Mouse (Mus musculus): ENCODE data around the gene Pvr. TPM values are rescaled to one million over a fixed set of nuclear protein-coding genes. Genes with fewer than 3 reads are reported as not detected.

The Pvr gene
- polyA plus RNA-seq, 1 experiment: 74.9 TPM

DNA sequence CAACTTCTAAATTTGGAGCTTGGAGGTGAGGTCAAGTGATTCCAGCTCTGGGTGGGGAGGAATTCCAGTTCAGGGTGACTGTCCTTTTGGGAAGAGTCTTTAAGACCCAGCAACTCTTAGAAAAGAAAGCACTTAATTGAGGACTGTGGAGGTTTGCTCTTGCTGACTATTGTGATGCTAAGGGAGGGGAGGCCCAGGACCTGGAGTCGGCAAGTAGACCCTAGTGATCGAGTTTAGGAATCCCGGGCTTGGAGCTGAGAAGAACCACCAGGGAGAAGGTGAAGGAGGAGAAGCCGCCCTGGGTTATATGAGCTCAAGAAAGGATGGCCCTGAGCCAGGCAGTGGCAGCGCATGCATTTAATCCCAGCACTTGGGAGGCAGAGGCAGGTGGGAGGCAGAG, 7.5 kb upstream of the Pvr start:
- peaks cover 50% of the 10 kb centered on the region for H3K4me1 ChIP-seq (replicated peaks; ENCODE audit: control insufficient read depth, insufficient read depth, low read length)
- TF ChIP-seq POLR2A (IDR thresholded peaks at IDR 0.05; ENCODE audit: control insufficient read depth, extremely low read depth, insufficient read depth, low read length, poor library complexity) (no peak), CTCF (IDR thresholded peaks at IDR 0.05; ENCODE audit: borderline replicate concordance, control insufficient read depth, extremely low read depth, insufficient read depth, low read length, poor library complexity) (no peak)
- H3K36me3 ChIP-seq (ENCODE audit: control insufficient read depth, insufficient read depth, low read length): no peaks in the 10 kb centered on the region
- 93% methylated on average over 5 of the region's 5 CpGs for WGBS
- no peaks in the 10 kb centered on the region for H3K27me3 ChIP-seq (ENCODE audit: control insufficient read depth, insufficient read depth, low read length)
- H3K4me3 ChIP-seq (ENCODE audit: control insufficient read depth, insufficient read depth, low read length): no peak overlapping the region
- DNase-seq: no peak
- no peak overlapping the region for H3K27ac ChIP-seq (ENCODE audit: control insufficient read depth, insufficient read depth, low read length)

DNA sequence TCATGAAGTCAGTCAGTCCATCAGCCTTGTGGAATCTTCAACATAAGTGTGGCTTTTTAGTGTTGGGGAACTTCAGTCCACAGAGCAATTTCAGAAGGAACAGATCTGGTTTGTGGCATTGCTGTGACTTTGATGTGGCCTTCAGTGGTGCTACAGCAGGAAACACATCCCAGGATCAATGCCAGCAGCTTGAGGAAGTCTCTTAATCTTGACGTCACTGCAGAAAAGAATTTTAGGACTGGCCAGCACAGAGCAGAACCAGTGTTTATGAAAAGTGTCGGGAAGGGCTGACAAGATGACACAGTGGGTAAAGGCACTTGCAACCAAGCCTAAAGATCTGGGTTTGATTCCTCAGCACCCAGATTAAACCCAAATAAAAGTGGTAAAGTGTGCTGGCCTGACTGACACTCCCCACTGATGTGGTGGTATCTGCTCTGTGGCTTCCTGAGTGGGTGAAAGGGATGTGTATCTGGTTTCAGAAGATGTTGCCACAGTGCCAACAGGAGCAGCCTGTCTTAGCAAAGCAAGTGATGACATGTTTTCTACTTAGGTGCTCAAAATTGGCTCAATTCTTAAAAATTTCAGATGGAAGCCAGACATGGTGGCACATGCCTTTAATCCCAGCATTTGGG, 6.0 kb upstream of the Pvr start:
- Histone ChIP-seq H3K4me3 (ENCODE audit: control insufficient read depth, insufficient read depth, low read length) (no peak overlapping the region), H3K36me3 (ENCODE audit: control insufficient read depth, insufficient read depth, low read length) (no peaks in the 10 kb centered on the region), H3K27ac (ENCODE audit: control insufficient read depth, insufficient read depth, low read length) (peak overlapping the region; percentile 72), H3K4me1 (replicated peaks; ENCODE audit: control insufficient read depth, insufficient read depth, low read length) (peaks cover 48% of the 10 kb centered on the region), H3K27me3 (ENCODE audit: control insufficient read depth, insufficient read depth, low read length) (no peaks in the 10 kb centered on the region)
- DNase-seq: no peak
- WGBS: 2% methylated on average over 2 of the region's 2 CpGs
- no peak for TF ChIP-seq POLR2A (IDR thresholded peaks at IDR 0.05; ENCODE audit: control insufficient read depth, extremely low read depth, insufficient read depth, low read length, poor library complexity)
- TF ChIP-seq CTCF (IDR thresholded peaks at IDR 0.05; ENCODE audit: borderline replicate concordance, control insufficient read depth, extremely low read depth, insufficient read depth, low read length, poor library complexity): no peak

DNA sequence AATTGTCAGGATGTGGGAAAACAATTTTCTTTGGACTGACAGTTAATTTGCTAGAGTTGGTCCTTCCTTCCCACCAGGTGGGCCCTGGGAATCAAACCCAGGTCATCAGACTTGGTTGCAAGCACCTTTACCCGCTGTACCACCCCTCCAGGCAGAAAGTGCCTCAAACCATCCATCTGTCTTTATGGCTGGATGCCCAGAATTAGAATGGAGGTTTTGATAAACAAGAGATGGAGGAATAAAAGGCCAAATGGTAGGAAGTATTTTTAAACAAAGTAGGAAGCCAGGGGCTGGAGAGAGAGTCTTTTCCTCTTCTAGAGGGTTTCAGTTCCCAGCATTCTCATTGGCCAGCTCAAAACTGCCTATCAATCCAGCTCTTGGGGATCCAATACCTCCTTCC, 4.4 kb upstream of the Pvr start:
- DNase-seq: no peak
- H3K27me3 ChIP-seq (ENCODE audit: control insufficient read depth, insufficient read depth, low read length): no peaks in the 10 kb centered on the region
- no peaks in the 10 kb centered on the region for H3K36me3 ChIP-seq (ENCODE audit: control insufficient read depth, insufficient read depth, low read length)
- 88% methylated on average over 1 of the region's 1 CpGs for WGBS
- H3K4me3 ChIP-seq (ENCODE audit: control insufficient read depth, insufficient read depth, low read length): no peak overlapping the region
- H3K27ac ChIP-seq (ENCODE audit: control insufficient read depth, insufficient read depth, low read length): no peak overlapping the region
- H3K4me1 ChIP-seq (replicated peaks; ENCODE audit: control insufficient read depth, insufficient read depth, low read length): peaks cover 45% of the 10 kb centered on the region
- no peak for TF ChIP-seq POLR2A (IDR thresholded peaks at IDR 0.05; ENCODE audit: control insufficient read depth, extremely low read depth, insufficient read depth, low read length, poor library complexity)
- no peak for TF ChIP-seq CTCF (IDR thresholded peaks at IDR 0.05; ENCODE audit: borderline replicate concordance, control insufficient read depth, extremely low read depth, insufficient read depth, low read length, poor library complexity)

DNA sequence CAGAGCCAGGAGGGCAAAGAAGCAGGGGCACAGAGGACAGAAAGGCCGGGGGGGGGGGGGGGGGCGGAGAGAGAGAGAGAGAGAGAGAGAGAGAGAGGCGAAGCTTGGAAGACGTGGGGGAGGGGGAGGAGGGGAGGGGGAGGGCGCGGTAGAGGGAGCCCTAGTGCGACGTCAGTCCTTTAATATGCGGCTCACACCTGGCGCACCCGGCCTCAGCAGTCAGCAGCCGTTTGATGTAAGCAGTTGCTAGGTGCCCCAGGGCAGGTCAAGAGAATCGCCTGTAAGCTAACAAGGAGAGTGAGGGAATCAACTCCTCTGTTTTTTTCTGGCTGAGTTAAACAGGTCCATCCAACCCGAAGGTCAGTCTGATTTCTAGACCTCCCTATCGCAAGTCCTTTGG, 2.8 kb upstream of the Pvr start:
- peaks cover 47% of the 10 kb centered on the region for H3K4me1 ChIP-seq (replicated peaks; ENCODE audit: control insufficient read depth, insufficient read depth, low read length)
- no peaks in the 10 kb centered on the region for H3K27me3 ChIP-seq (ENCODE audit: control insufficient read depth, insufficient read depth, low read length)
- whole genome bisulfite sequencing: 14% methylated on average over 11 of the region's 15 CpGs
- DNase-seq: peak; percentile 54
- no peak overlapping the region for H3K4me3 ChIP-seq (ENCODE audit: control insufficient read depth, insufficient read depth, low read length)
- H3K36me3 ChIP-seq (ENCODE audit: control insufficient read depth, insufficient read depth, low read length): no peaks in the 10 kb centered on the region
- no peak for TF ChIP-seq CTCF (IDR thresholded peaks at IDR 0.05; ENCODE audit: borderline replicate concordance, control insufficient read depth, extremely low read depth, insufficient read depth, low read length, poor library complexity)
- TF ChIP-seq POLR2A (IDR thresholded peaks at IDR 0.05; ENCODE audit: control insufficient read depth, extremely low read depth, insufficient read depth, low read length, poor library complexity): no peak
- H3K27ac ChIP-seq (ENCODE audit: control insufficient read depth, insufficient read depth, low read length): peak overlapping the region; percentile 97

DNA sequence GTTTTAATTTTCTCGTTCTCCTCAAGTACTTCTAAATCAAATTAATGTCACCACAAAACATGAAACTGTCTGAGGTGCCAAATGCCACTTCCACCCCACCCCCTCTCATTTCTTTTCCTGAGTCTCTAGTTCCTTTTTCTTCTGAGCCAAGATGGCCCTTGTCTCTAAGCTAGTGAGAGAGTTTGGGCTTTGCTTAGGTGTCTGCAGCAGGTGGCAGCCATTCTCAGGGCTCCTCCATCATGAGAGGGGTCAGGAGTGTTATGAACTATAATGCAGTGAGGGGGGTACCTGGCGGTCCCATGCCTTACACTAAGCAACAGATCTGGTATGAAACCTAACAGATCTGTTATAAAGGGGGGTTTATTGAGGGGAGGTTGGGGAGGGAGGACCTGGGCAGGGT, 2.4 kb upstream of the Pvr start:
- H3K36me3 ChIP-seq (ENCODE audit: control insufficient read depth, insufficient read depth, low read length): peaks cover 3% of the 10 kb centered on the region
- peaks cover 50% of the 10 kb centered on the region for H3K4me1 ChIP-seq (replicated peaks; ENCODE audit: control insufficient read depth, insufficient read depth, low read length)
- no peak for TF ChIP-seq POLR2A (IDR thresholded peaks at IDR 0.05; ENCODE audit: control insufficient read depth, extremely low read depth, insufficient read depth, low read length, poor library complexity)
- TF ChIP-seq CTCF (IDR thresholded peaks at IDR 0.05; ENCODE audit: borderline replicate concordance, control insufficient read depth, extremely low read depth, insufficient read depth, low read length, poor library complexity): no peak
- H3K4me3 ChIP-seq (ENCODE audit: control insufficient read depth, insufficient read depth, low read length): no peak overlapping the region
- no peaks in the 10 kb centered on the region for H3K27me3 ChIP-seq (ENCODE audit: control insufficient read depth, insufficient read depth, low read length)
- DNase-seq: no peak
- 12% methylated on average over 2 of the region's 2 CpGs for WGBS
- peak overlapping the region; percentile 97 for H3K27ac ChIP-seq (ENCODE audit: control insufficient read depth, insufficient read depth, low read length)

DNA sequence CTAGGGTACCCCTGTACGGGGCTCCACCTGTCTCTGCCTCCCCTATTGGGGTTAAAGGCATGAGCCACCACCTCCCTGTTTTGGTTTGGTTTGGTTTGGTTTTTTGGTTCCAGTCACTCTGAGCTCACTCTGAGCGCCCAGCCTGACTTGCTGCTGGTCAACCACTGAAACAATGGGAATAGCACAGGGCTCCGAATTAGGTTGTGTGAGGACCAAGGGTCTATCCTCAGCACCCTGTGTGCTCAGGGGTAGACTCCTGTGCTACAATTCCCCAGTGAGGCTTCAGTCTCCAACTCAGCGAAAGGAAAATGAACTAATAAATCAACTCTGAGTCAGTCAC, 824 bp downstream of the Pvr start:
- Histone ChIP-seq H3K36me3 (ENCODE audit: control insufficient read depth, insufficient read depth, low read length) (peaks cover 31% of the 10 kb centered on the region), H3K4me1 (replicated peaks; ENCODE audit: control insufficient read depth, insufficient read depth, low read length) (peaks cover 40% of the 10 kb centered on the region), H3K4me3 (ENCODE audit: control insufficient read depth, insufficient read depth, low read length) (peak overlapping the region; percentile 80), H3K27me3 (ENCODE audit: control insufficient read depth, insufficient read depth, low read length) (no peaks in the 10 kb centered on the region), H3K27ac (ENCODE audit: control insufficient read depth, insufficient read depth, low read length) (peak overlapping the region; percentile 38; the same call in 1 of the 2 replicates)
- no peak for DNase-seq
- 37% methylated on average over 4 of the region's 4 CpGs for WGBS
- TF ChIP-seq POLR2A (IDR thresholded peaks at IDR 0.05; ENCODE audit: control insufficient read depth, extremely low read depth, insufficient read depth, low read length, poor library complexity) (no peak), CTCF (IDR thresholded peaks at IDR 0.05; ENCODE audit: borderline replicate concordance, control insufficient read depth, extremely low read depth, insufficient read depth, low read length, poor library complexity) (no peak)

DNA sequence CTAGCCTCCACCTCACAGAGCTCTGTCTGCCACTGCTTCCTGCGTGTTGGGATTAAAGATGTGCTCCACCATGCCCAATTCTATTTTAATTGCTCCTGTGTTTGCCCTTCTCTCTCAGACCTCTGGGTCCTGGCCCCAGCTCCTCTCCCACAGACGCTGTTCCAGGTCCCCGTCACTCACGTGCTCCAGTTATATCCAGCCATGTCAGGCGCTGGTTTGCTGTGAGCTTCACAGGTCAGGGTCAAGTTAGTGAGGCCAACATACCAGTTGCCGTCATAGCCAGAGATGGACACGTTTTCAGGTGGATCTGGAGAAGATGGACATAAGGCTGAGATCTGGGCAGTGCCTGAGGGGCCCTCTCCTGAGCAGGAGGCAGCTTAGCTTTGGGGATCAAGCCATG, 6.4 kb downstream of the Pvr start:
- no peak for TF ChIP-seq POLR2A (IDR thresholded peaks at IDR 0.05; ENCODE audit: control insufficient read depth, extremely low read depth, insufficient read depth, low read length, poor library complexity)
- Histone ChIP-seq H3K4me1 (replicated peaks; ENCODE audit: control insufficient read depth, insufficient read depth, low read length) (peaks cover 30% of the 10 kb centered on the region), H3K4me3 (ENCODE audit: control insufficient read depth, insufficient read depth, low read length) (no peak overlapping the region), H3K36me3 (ENCODE audit: control insufficient read depth, insufficient read depth, low read length) (peaks cover 59% of the 10 kb centered on the region), H3K27me3 (ENCODE audit: control insufficient read depth, insufficient read depth, low read length) (no peaks in the 10 kb centered on the region), H3K27ac (ENCODE audit: control insufficient read depth, insufficient read depth, low read length) (peak overlapping the region; percentile 10; the same call in 1 of the 2 replicates)
- WGBS: 94% methylated on average over 7 of the region's 7 CpGs
- no peak for DNase-seq
